Comparison of ENCODE assay signal across 9 mouse cellular contexts in genomic region chr17:7875941-7876461, GRCm38 (mm10). TPM values are rescaled to one million over a fixed set of nuclear protein-coding genes. Genes with fewer than 3 reads are reported as not detected.
DNase-seq lines count a peak whose midpoint lies in the region; ATAC-seq and TF ChIP-seq lines count a peak whose summit lies in the region.
"Had no signal": no experiment of that assay in that cellular context is flagged by ENCODE, and none has a peak within 500 bp of the region (broad histone marks: within the 10 kb centered on the region; RNA-seq: fewer than 3 reads in every experiment).

No protein-coding gene starts in this region.

- TF ChIP-seq CTCF in lung, embryonic 14.5 days (IDR thresholded peaks at IDR 0.05; ENCODE audit: low read depth) = no peak
- TF ChIP-seq CTCF in lung, adult 2 months (IDR thresholded peaks at IDR 0.05; ENCODE audit: insufficient read depth, low read length) = no peak
- no peak for TF ChIP-seq CTCF in cerebellum, adult 2 months (IDR thresholded peaks at IDR 0.05; ENCODE audit: borderline replicate concordance, insufficient read depth, low read depth, low read length)

- H3K9ac ChIP-seq in lung, embryonic 14.5 days = no peak overlapping the region

- no peaks in the 10 kb centered on the region for H3K27me3 ChIP-seq in lung, embryonic 14.5 days (ENCODE audit: insufficient read depth, low read length)
- no peaks in the 10 kb centered on the region; the same call in 1 of the 2 replicates for H3K27me3 ChIP-seq in cerebellum, adult 2 months (ENCODE audit: control insufficient read depth, insufficient read depth, low read length)
- H3K27me3 ChIP-seq: Patski had no signal

- no peak overlapping the region for H3K4me3 ChIP-seq in lung, embryonic 14.5 days (ENCODE audit: low read depth, low read length)
- H3K4me3 ChIP-seq in lung, adult 2 months (replicated peaks; ENCODE audit: extremely low read depth, low read depth, low read length) = no peak overlapping the region
- no peak overlapping the region for H3K4me3 ChIP-seq in cerebellum, adult 2 months (replicated peaks; ENCODE audit: insufficient read depth, low read depth, low read length)

- H3K4me1 ChIP-seq in lung, embryonic 14.5 days (ENCODE audit: insufficient read depth) = 0 out of 2 replicates have a peak, but pooled peaks cover 3% of the 10 kb centered on the region
- peaks cover 2% of the 10 kb centered on the region for H3K4me1 ChIP-seq in lung, adult 2 months (ENCODE audit: control insufficient read depth, insufficient read depth, low read length)
- H3K4me1 ChIP-seq in cerebellum, adult 2 months (ENCODE audit: control insufficient read depth, insufficient read depth, low read length) = peaks cover 3% of the 10 kb centered on the region; the same call in 1 of the 2 replicates

- 44% methylated on average over 11 of the region's 12 CpGs for WGBS in lung, embryonic 14.5 days
- 48% methylated on average over 12 of the region's 12 CpGs for WGBS in lung, adult 2 months
- WGBS in cerebellum, adult 2 months = 54% methylated on average over 12 of the region's 12 CpGs

- no peaks in the 10 kb centered on the region for H3K36me3 ChIP-seq in lung, embryonic 14.5 days (ENCODE audit: insufficient read depth)

- H3K9me3 ChIP-seq in lung, embryonic 14.5 days (ENCODE audit: low read depth, low read length) = no peaks in the 10 kb centered on the region

- no peak overlapping the region for H3K4me2 ChIP-seq in lung, embryonic 14.5 days

- peak; percentile 44 for DNase-seq in lung, embryonic 14.5 days
- no peak for DNase-seq in lung, adult 2 months
- peak; percentile 27 for DNase-seq in embryo, embryonic 11.5 days (ENCODE audit: low read depth, low spot score)
- DNase-seq in kidney, postnatal 10 days = peak; percentile 85
- peak; percentile 45 for DNase-seq in ovary, postnatal 14 days (ENCODE audit: low spot score)
- no peak for DNase-seq in right cerebral cortex, adult 18-20 months
- DNase-seq in cerebellum, adult 2 months = no peak
- no peak for DNase-seq in spleen, postnatal 10 days (ENCODE audit: low spot score in 2 of 2)

- no peak overlapping the region for H3K27ac ChIP-seq in lung, embryonic 14.5 days (ENCODE audit: low read depth)
- H3K27ac ChIP-seq in cerebellum, adult 2 months (ENCODE audit: insufficient read depth, low read length) = no peak overlapping the region

- TF ChIP-seq POLR2A in lung, adult 2 months (IDR thresholded peaks at IDR 0.05; ENCODE audit: borderline replicate concordance, extremely low read depth, low read depth, low read length) = no peak
- TF ChIP-seq POLR2A in cerebellum, adult 2 months (IDR thresholded peaks at IDR 0.05; ENCODE audit: borderline replicate concordance, insufficient read depth, low read length) = no peak

- ATAC-seq in lung, embryonic 14.5 days (ENCODE audit: insufficient read depth) = no peak
- ATAC-seq: Patski had no signal

RNA-seq across cellular contexts. Expression of gene Fndc1, which starts 48.9 kb away (rescaled TPM):
- 33.5 and 37.0 TPM in 2 replicates for polyA plus RNA-seq in lung, embryonic 14.5 days (2014; fragmentation: Nextera tagmentation; extraction: Ambion mirVana)
- 16.5 and 17.0 TPM in 2 replicates for polyA plus RNA-seq in lung, adult 2 months (2012; rRNA removed)
- 0.92 and 1.3 TPM in 2 replicates for polyA plus RNA-seq in cerebellum, adult 2 months (2012; rRNA removed)

RNA-seq across cellular contexts. Expression of gene Tagap, which starts 49.8 kb away (rescaled TPM):
- polyA plus RNA-seq in lung, embryonic 14.5 days (2014; fragmentation: Nextera tagmentation; extraction: Ambion mirVana) = 0.68 and 0.92 TPM in 2 replicates
- 2.6 and 3.5 TPM in 2 replicates for polyA plus RNA-seq in lung, adult 2 months (2012; rRNA removed)
- 0.25 and 0.39 TPM in 2 replicates for polyA plus RNA-seq in cerebellum, adult 2 months (2012; rRNA removed)

Comparison
In these comparisons a context has a peak if more than half of its experiments do, and no peak if none do; other contexts are left out.
1. DNase-seq: peak in lung, embryonic 14.5 days (single experiment), embryo, embryonic 11.5 days (single experiment), kidney, postnatal 10 days (single experiment) and ovary, postnatal 14 days (single experiment); none in lung, adult 2 months (single experiment), right cerebral cortex, adult 18-20 months (single experiment), cerebellum, adult 2 months (0 of 2) and spleen, postnatal 10 days (0 of 2).